Mouse (Mus musculus) 3134 (cell line): ENCODE measurements around the gene Negr1.

Source experiments
- DNase-seq: peaks from one replicate; pipeline ENCODE4 v3.0.0-alpha.2; 2011; ENCODE audit warnings: low spot score; ENCODE audit not compliant: insufficient read length; ENCODE audit errors: extremely low read depth

Negr1 gene

DNA sequence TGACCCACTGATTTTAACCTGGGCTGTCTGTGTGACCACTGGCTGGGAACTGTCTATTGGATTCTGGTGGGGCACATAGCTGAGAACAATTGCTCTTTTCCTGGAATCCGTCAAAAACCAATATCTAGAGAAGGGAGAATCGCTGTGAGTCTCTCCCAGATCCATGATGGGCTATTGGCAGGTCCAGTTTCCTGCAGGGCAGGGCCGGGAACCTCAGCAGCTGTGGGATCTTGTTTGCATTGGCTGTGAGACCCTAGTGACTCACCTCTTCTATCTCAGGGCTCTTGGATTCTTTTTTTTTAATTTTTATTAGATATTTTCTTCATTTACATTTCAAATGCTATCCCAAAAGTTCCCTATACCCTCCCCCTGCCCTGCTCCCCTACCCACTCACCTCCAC, 111.0 kb downstream of the Negr1 start:
- DNase-seq: no peak

DNA sequence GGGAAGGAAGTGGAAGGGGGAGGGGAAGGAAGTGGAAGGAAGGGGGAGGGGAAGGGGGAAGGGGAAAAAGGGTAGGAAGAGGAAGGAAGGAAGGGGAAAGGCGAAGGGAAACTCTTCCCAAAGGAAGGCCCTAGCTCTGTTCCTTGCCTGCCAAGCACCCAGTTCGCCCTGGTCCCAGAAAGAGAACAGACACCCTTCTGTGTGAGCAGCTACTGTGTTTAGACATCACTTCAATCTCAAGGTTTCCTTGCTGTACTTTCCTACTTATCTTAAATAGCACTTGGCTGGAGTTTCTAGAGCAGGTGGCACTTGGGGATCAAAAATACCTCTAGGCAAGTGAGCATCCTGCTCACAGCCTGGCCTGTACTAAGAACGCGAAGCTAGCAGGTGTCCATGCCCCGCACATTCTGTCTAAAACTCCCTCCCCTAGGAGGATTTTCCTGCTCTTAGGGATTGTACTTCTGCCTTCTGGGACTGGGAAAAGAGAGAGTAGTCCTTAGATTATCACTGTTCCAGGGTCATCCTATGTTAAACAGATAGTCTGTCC, 128.5 kb downstream of the Negr1 start:
- DNase-seq: no peak

GRCm38 (mm10) chr3:156698687-156699086, 137.1 kb downstream of the Negr1 start:
- no peak for DNase-seq

- DNase-seq: no peak
These were observed 141.6 kb downstream of the Negr1 start for GRCm38 (mm10) chr3:156703241-156703640.

GRCm38 (mm10) chr3:156710240-156710639, 148.6 kb downstream of the Negr1 start:
- DNase-seq: no peak

GRCm38 (mm10) chr3:156710693-156711092, 149.1 kb downstream of the Negr1 start:
- DNase-seq: no peak

GRCm38 (mm10) chr3:156736335-156736734, 174.7 kb downstream of the Negr1 start:
- no peak for DNase-seq

GRCm38 (mm10) chr3:156739529-156739928, 177.9 kb downstream of the Negr1 start:
- no peak for DNase-seq

GRCm38 (mm10) chr3:156743266-156743665, 181.7 kb downstream of the Negr1 start:
- no peak for DNase-seq

- no peak for DNase-seq
These were observed 183.7 kb downstream of the Negr1 start for GRCm38 (mm10) chr3:156745218-156745770.

- no peak for DNase-seq
These were observed 185.9 kb downstream of the Negr1 start for GRCm38 (mm10) chr3:156747456-156747855.

- DNase-seq: no peak
These were observed 192.3 kb downstream of the Negr1 start for GRCm38 (mm10) chr3:156753780-156754373.

DNA sequence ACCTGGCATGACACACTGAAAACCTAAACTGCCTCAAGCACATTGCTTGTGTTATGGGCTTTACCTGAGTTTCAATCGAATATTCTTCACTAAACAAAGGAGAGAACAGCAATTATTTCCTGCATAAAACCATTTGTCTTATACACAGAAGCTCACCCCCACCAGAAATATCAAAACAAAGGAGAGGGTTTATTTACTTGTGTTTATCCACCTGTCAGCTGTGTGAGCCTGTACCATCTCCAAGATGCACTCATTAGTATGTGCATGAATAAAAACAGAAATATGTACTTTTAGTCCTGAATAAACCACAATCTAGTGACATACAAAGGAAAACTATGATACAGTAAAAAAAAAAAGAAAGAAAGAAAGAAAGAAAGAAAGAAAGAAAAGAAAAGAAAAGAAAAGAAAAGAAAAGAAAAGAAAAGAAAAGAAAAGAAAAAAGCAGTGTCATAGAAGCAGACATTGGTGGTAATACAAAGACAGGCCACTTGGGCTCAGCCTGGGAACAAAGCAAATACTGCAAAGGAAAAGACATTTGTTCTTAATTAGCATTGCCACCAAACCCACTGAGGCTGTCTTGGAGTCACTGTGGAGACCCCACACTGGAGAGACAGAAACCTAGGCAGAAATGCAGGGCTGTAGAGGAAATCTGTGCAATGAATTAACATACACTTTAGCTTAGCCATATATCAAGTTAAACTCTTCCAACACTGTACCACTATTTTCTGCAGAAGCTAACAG, 193.4 kb downstream of the Negr1 start:
- no peak for DNase-seq

- no peak for DNase-seq
These were observed 203.4 kb downstream of the Negr1 start for GRCm38 (mm10) chr3:156765015-156765414.

DNA sequence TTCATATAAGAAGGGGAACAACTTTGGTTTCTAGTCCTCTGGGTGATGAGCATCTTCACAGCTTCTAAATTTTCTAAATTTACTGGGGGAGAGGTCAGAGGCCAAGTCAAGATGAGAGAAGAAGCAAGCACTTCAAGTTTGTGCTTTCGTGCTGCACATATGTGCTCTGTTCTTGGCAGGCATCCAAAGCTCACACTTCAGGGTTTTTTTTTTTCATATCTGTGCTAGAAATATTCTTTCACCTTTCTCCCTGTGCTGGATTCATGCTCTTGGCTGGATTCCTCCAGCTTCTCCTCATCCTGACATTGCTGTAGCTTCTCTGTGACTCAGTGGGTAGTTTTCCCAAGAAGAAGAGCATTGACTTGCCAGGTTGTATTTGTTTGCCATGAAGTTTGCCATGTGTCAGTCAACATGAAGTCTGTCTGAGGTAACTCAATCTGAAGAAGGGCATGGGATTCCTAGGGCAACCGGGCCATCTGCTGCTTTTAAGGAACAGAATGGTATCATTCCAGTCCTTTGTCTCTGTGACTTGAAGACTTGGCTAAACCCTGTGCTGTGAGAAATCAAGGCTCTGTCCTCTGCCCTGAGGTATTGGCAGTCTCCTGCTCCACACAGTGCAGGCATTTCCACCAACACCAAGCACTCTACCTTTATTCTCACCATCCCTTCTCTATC, 204.7 kb downstream of the Negr1 start:
- DNase-seq: no peak

DNA sequence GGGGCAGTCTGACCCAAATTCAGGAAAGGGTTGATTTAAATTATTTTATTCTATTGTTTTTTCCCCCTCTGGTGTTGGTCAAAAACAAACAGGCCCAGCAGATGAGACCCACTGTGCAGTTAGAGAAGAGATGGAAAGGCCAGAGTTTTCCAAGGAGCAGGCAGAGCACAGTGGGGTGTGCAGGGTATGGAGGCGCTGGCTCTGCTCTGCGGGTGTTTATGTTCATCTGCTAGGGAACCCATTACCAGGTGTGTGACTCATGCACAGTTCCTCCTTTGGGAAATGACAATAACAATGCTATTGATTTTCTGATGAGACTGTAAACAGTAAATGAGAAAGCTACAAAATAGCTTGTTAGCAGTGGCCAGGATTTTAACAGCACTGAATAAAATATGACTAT, 210.0 kb downstream of the Negr1 start:
- no peak for DNase-seq

GRCm38 (mm10) chr3:156772057-156772456, 210.5 kb downstream of the Negr1 start:
- no peak for DNase-seq

GRCm38 (mm10) chr3:156784309-156784852, 222.8 kb downstream of the Negr1 start:
- no peak for DNase-seq

DNA sequence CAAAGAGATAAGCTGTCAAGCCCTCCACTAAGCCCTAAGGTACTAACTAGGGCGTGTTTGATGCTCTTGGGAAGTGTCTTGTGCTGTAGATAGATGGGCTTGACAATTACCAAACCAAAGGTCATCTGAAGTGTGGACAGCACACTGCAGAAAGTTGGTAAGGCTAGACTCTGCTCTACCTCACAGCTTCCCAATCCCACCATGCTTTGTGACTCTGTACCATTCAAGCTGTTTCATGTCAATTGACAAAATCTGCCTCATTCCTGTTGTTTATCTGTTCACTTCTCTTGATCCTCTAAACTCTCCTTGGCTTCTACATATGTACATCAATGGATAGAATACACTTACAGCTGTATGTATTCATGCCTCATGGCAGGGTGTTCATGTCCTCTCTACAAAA, 224.8 kb downstream of the Negr1 start:
- no peak for DNase-seq

GRCm38 (mm10) chr3:156791234-156791633, 229.6 kb downstream of the Negr1 start:
- no peak for DNase-seq

DNA sequence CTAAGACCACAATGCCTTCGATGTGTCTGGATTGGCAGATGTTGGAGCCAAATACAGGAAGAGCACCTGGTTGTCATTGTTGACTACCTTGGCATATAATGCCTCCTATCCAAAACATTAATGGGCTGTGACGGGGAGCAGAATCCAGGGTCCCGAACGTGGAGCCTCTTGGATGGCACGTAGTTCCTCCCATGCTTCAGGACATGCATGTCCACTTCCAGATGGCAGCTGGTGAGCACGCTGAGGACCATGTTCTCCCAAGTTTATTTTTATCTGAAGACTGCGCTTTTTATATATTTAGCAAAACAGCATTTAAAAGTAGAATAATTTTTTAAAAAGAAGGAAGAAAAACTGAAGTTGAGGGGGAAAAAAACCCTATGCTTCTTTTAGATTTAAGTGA, 231.1 kb downstream of the Negr1 start:
- DNase-seq: no peak
